Mouse (Mus musculus) embryo, embryonic 11.5 days (tissue): ENCODE data around the gene Enoph1.
A peak's percentile ranks its signal among the peaks of the same experiment; 100 is the strongest.

Experiments used
- DNase-seq: peaks from one replicate; pipeline ENCODE4 v3.0.0-alpha.2; 2012; ENCODE audit warnings: low read depth, low spot score

Gene Enoph1

GRCm38 (mm10) chr5:100039602-100040142 lies at the start of gene Enoph1, which contains the start of gene Hnrnpdl:
Enoph1 (plus strand) TSS chr5:100039985.
Hnrnpdl (minus strand) TSS chr5:100039664.
- DNase-seq: peak; percentile 94

GRCm38 (mm10) chr5:99994166-99994565 lies 45.6 kb upstream of the Enoph1 start:
- no peak for DNase-seq

GRCm38 (mm10) chr5:99994680-99995079 lies 45.1 kb upstream of the Enoph1 start:
- no peak for DNase-seq

- DNase-seq: no peak
Observed at GRCm38 (mm10) chr5:100000048-100000447, 39.7 kb upstream of the Enoph1 start.

- DNase-seq: no peak
Observed at GRCm38 (mm10) chr5:100000500-100000899, 39.3 kb upstream of the Enoph1 start.

GRCm38 (mm10) chr5:100003895-100004294 lies 35.9 kb upstream of the Enoph1 start:
- DNase-seq: no peak

- DNase-seq: no peak
Observed at GRCm38 (mm10) chr5:100005431-100005830, 34.4 kb upstream of the Enoph1 start.

GRCm38 (mm10) chr5:100005896-100006295 lies 33.9 kb upstream of the Enoph1 start:
- DNase-seq: no peak

GRCm38 (mm10) chr5:100006324-100007039 lies 33.3 kb upstream of the Enoph1 start:
- DNase-seq: no peak

GRCm38 (mm10) chr5:100007040-100007375 lies 32.8 kb upstream of the Enoph1 start:
- no peak for DNase-seq

GRCm38 (mm10) chr5:100008485-100008884 lies 31.3 kb upstream of the Enoph1 start:
- DNase-seq: no peak

GRCm38 (mm10) chr5:100012599-100012998 lies 27.2 kb upstream of the Enoph1 start:
- no peak for DNase-seq

GRCm38 (mm10) chr5:100020089-100020488 lies 19.7 kb upstream of the Enoph1 start:
- DNase-seq: no peak

- DNase-seq: no peak
Observed at GRCm38 (mm10) chr5:100024403-100024802, 15.4 kb upstream of the Enoph1 start.

GRCm38 (mm10) chr5:100024868-100025267 lies 14.9 kb upstream of the Enoph1 start:
- DNase-seq: no peak

GRCm38 (mm10) chr5:100030069-100030468 lies 9.7 kb upstream of the Enoph1 start:
- DNase-seq: no peak

GRCm38 (mm10) chr5:100032107-100032506 lies 7.7 kb upstream of the Enoph1 start:
- DNase-seq: no peak

- no peak for DNase-seq
Observed at GRCm38 (mm10) chr5:100032646-100033045, 7.1 kb upstream of the Enoph1 start.

GRCm38 (mm10) chr5:100035950-100036349 lies 3.8 kb upstream of the Enoph1 start:
- no peak for DNase-seq

- DNase-seq: no peak
Observed at GRCm38 (mm10) chr5:100036681-100037080, 3.1 kb upstream of the Enoph1 start.

GRCm38 (mm10) chr5:100037965-100038713 lies 1.6 kb upstream of the Enoph1 start:
- peak; percentile 78 for DNase-seq

- peak; percentile 92 for DNase-seq
Observed at GRCm38 (mm10) chr5:100038714-100039601, 827 bp upstream of the Enoph1 start.
